23 mouse cellular contexts compared by ENCODE assay signal in the genomic region with DNA sequence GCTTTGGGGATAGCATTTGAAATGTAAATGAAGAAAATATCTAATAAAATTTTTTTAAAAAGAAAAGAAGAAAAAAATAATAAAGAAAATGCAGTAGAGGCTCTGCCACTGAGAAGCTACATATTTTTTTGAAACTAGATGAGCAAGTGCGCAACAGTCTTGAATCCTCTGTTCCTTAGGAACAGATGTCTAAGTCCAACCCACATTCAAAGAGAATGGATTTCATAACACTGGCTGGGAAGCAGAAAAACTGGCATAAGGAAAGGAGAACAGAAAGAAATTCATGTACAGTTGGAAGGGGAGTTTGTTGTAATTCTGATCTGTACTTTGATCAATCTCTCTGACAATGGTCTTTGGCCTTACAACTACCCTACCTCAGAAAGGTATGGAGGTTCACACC.
DNase-seq lines count a peak whose midpoint lies in the region; ATAC-seq and TF ChIP-seq lines count a peak whose summit lies in the region.
"Had no signal": no experiment of that assay in that cellular context is flagged by ENCODE, and none has a peak within 500 bp of the region (broad histone marks: within the 10 kb centered on the region; RNA-seq: fewer than 3 reads in every experiment).

No protein-coding gene starts in this region.

- 95% methylated on average over 1 of the region's 1 CpGs for WGBS in forebrain, embryonic 15.5 days

- ATAC-seq in forebrain, embryonic 15.5 days (replicated peaks), result no peak
- ATAC-seq: forebrain, embryonic 14.5 days had no signal

- H3K4me1 ChIP-seq in cortical plate, adult 2 months (ENCODE audit: control insufficient read depth, insufficient read depth, low read length), result no peaks in the 10 kb centered on the region
- H3K4me1 ChIP-seq in forebrain, embryonic 15.5 days, result no peaks in the 10 kb centered on the region
- H3K4me1 ChIP-seq: embryonic facial prominence, embryonic 15.5 days; forebrain, embryonic 10.5 days; heart, embryonic 15.5 days; hindbrain, embryonic 13.5 days had no signal

- no peaks in the 10 kb centered on the region for H3K9me3 ChIP-seq in forebrain, embryonic 15.5 days
- H3K9me3 ChIP-seq: embryonic facial prominence, embryonic 15.5 days; forebrain, embryonic 10.5 days; heart, embryonic 15.5 days; hindbrain, embryonic 13.5 days had no signal

- H3K27me3 ChIP-seq in forebrain, embryonic 15.5 days, result no peaks in the 10 kb centered on the region
- H3K27me3 ChIP-seq: embryonic facial prominence, embryonic 15.5 days; heart, embryonic 15.5 days; hindbrain, embryonic 13.5 days had no signal

- no peaks in the 10 kb centered on the region for H3K36me3 ChIP-seq in forebrain, embryonic 15.5 days
- H3K36me3 ChIP-seq: embryonic facial prominence, embryonic 15.5 days; forebrain, embryonic 10.5 days; heart, embryonic 15.5 days; hindbrain, embryonic 13.5 days had no signal

- no peak for TF ChIP-seq CTCF in cortical plate, adult 2 months (IDR thresholded peaks at IDR 0.05; ENCODE audit: extremely low read depth, insufficient read depth, low read length)

- no peak for TF ChIP-seq POLR2A in cortical plate, adult 2 months (IDR thresholded peaks at IDR 0.05; ENCODE audit: extremely low read depth, insufficient read depth, low read length)

- no peak overlapping the region for H3K9ac ChIP-seq in forebrain, embryonic 15.5 days (replicated peaks)
- H3K9ac ChIP-seq: embryonic facial prominence, embryonic 15.5 days; heart, embryonic 15.5 days; hindbrain, embryonic 13.5 days had no signal

- H3K4me2 ChIP-seq in forebrain, embryonic 15.5 days (replicated peaks), result no peak overlapping the region
- H3K4me2 ChIP-seq: embryonic facial prominence, embryonic 15.5 days; heart, embryonic 11.5 days; heart, embryonic 15.5 days; hindbrain, embryonic 13.5 days had no signal

- intact Hi-C loops in left cerebral cortex, postnatal 36 days (cut with DNase I), result loop anchor here (2.0 kb wide), 1 partner anchor 399 kb away; no protein-coding TSS in a partner anchor
- intact Hi-C loops in left cerebral cortex, postnatal 14 days (cut with DNase I), result no loop called here

- peak overlapping the region; percentile 89 for H3K27ac ChIP-seq in cortical plate, adult 2 months (ENCODE audit: insufficient read depth, low read length)
- H3K27ac ChIP-seq in forebrain, embryonic 15.5 days (replicated peaks), result no peak overlapping the region
- H3K27ac ChIP-seq: embryonic facial prominence, embryonic 15.5 days; forebrain, embryonic 10.5 days; heart, adult 2 months; heart, embryonic 15.5 days; hindbrain, embryonic 13.5 days had no signal

- no peak overlapping the region for H3K4me3 ChIP-seq in cortical plate, adult 2 months (ENCODE audit: insufficient read depth, low read length)
- H3K4me3 ChIP-seq in forebrain, embryonic 15.5 days, result no peak overlapping the region
- H3K4me3 ChIP-seq: embryonic facial prominence, embryonic 15.5 days; erythroblast, embryonic 14.5 days; forebrain, embryonic 10.5 days; heart, adult 2 months; heart, embryonic 15.5 days; hindbrain, embryonic 13.5 days had no signal

- peak; percentile 6 to 61 for DNase-seq in layer of hippocampus, adult 18-20 months (ENCODE audit: low spot score in 2 of 2)
- DNase-seq in layer of hippocampus, adult 9-10 months (ENCODE audit: low spot score), result no peak
- peak; percentile 4 to 8 for DNase-seq in left cerebral cortex, adult 18-20 months (ENCODE audit: low spot score in 2 of 2)
- DNase-seq in left cerebral cortex, postnatal 36 days (ENCODE audit: low spot score in 2 of 2), result no peak
- DNase-seq in left cerebral cortex, postnatal 14 days (ENCODE audit: low spot score in 2 of 2), result peak; percentile 4 to 31
- no peak for DNase-seq in urinary bladder, postnatal 36 days (ENCODE audit: low spot score in 2 of 2)
- DNase-seq: adrenal gland, adult 2 months; adrenal gland, postnatal 25 days; cerebellum, adult 2 months; cerebellum, postnatal 10 days; embryo, embryonic 11 days; gastrocnemius, postnatal 14 days; heart, adult 2 months; heart, postnatal 14 days had no signal

Comparison
In these comparisons a context has a peak if more than half of its experiments do, and no peak if none do; other contexts are left out.
1. DNase-seq: peak in layer of hippocampus, adult 18-20 months (2 of 2), left cerebral cortex, adult 18-20 months (2 of 2) and left cerebral cortex, postnatal 14 days (2 of 2); none in layer of hippocampus, adult 9-10 months (single experiment), left cerebral cortex, postnatal 36 days (0 of 2) and urinary bladder, postnatal 36 days (0 of 2).